Mouse (Mus musculus): ENCODE measurements at regions not wholly inside any gene's neighbourhood (a gene's known extent, or its start where the extent isn't known, plus 50 kb on each side); places are given as distances from the start of the nearest gene placed in this dataset.
"Not testable (repeated sequence)": the region's sequence is repeated elsewhere in the genome, so short reads cannot be mapped to it uniquely, and the experiment has no call there.

- no peaks in the 10 kb centered on the region; the same call in none of the 2 replicates for H3K4me1 ChIP-seq (ENCODE audit: control insufficient read depth, insufficient read depth, low read length)
- H3K4me3 ChIP-seq (ENCODE audit: insufficient read depth, low read length): no peak overlapping the region
- TF ChIP-seq CTCF (IDR thresholded peaks at IDR 0.05; ENCODE audit: borderline replicate concordance, insufficient read depth, low read length) (no peak), POLR2A (IDR thresholded peaks at IDR 0.05; ENCODE audit: low read depth, low read length) (no peak)
- no peak overlapping the region for H3K27ac ChIP-seq (ENCODE audit: insufficient read depth, low read length)
Measured at GRCm38 (mm10) chr8:8862767-8863166, 172.4 kb upstream of the Arglu1 start.

GRCm38 (mm10) chr8:8861331-8861940 lies 171.1 kb upstream of the Arglu1 start:
- Histone ChIP-seq H3K27ac (ENCODE audit: insufficient read depth, low read length) (no peak overlapping the region), H3K4me1 (ENCODE audit: control insufficient read depth, insufficient read depth, low read length) (no peaks in the 10 kb centered on the region; the same call in none of the 2 replicates), H3K4me3 (ENCODE audit: insufficient read depth, low read length) (no peak overlapping the region)
- TF ChIP-seq CTCF (IDR thresholded peaks at IDR 0.05; ENCODE audit: borderline replicate concordance, insufficient read depth, low read length): no peak
- TF ChIP-seq POLR2A (IDR thresholded peaks at IDR 0.05; ENCODE audit: low read depth, low read length): no peak

- Histone ChIP-seq H3K4me3 (ENCODE audit: insufficient read depth, low read length) (no peak overlapping the region), H3K27ac (ENCODE audit: insufficient read depth, low read length) (no peak overlapping the region), H3K4me1 (ENCODE audit: control insufficient read depth, insufficient read depth, low read length) (no peaks in the 10 kb centered on the region; the same call in 1 of the 2 replicates)
- TF ChIP-seq CTCF (IDR thresholded peaks at IDR 0.05; ENCODE audit: borderline replicate concordance, insufficient read depth, low read length) (no peak), POLR2A (IDR thresholded peaks at IDR 0.05; ENCODE audit: low read depth, low read length) (no peak)
Measured at GRCm38 (mm10) chr8:8858636-8859035, 168.3 kb upstream of the Arglu1 start.

GRCm38 (mm10) chr8:8852656-8853366 lies 162.5 kb upstream of the Arglu1 start:
- no peak overlapping the region for H3K27ac ChIP-seq (ENCODE audit: insufficient read depth, low read length)
- no peaks in the 10 kb centered on the region for H3K4me1 ChIP-seq (ENCODE audit: control insufficient read depth, insufficient read depth, low read length)
- H3K4me3 ChIP-seq (ENCODE audit: insufficient read depth, low read length): no peak overlapping the region
- no peak for TF ChIP-seq CTCF (IDR thresholded peaks at IDR 0.05; ENCODE audit: borderline replicate concordance, insufficient read depth, low read length)
- TF ChIP-seq POLR2A (IDR thresholded peaks at IDR 0.05; ENCODE audit: low read depth, low read length): no peak

GRCm38 (mm10) chr8:8851271-8851670 lies 160.9 kb upstream of the Arglu1 start:
- H3K27ac ChIP-seq (ENCODE audit: insufficient read depth, low read length): no peak overlapping the region
- no peak for TF ChIP-seq CTCF (IDR thresholded peaks at IDR 0.05; ENCODE audit: borderline replicate concordance, insufficient read depth, low read length)
- TF ChIP-seq POLR2A (IDR thresholded peaks at IDR 0.05; ENCODE audit: low read depth, low read length): no peak
- no peaks in the 10 kb centered on the region for H3K4me1 ChIP-seq (ENCODE audit: control insufficient read depth, insufficient read depth, low read length)

GRCm38 (mm10) chr8:8850766-8851165 lies 160.4 kb upstream of the Arglu1 start:
- no peak for TF ChIP-seq POLR2A (IDR thresholded peaks at IDR 0.05; ENCODE audit: low read depth, low read length)
- TF ChIP-seq CTCF (IDR thresholded peaks at IDR 0.05; ENCODE audit: borderline replicate concordance, insufficient read depth, low read length): no peak
- Histone ChIP-seq H3K4me3 (ENCODE audit: insufficient read depth, low read length) (no peak overlapping the region), H3K4me1 (ENCODE audit: control insufficient read depth, insufficient read depth, low read length) (no peaks in the 10 kb centered on the region), H3K27ac (ENCODE audit: insufficient read depth, low read length) (no peak overlapping the region)

More at GRCm38 (mm10) chr8:8851271-8851670, 160.9 kb upstream of the Arglu1 start:
- no peak overlapping the region for H3K4me3 ChIP-seq (ENCODE audit: insufficient read depth, low read length)

- no peaks in the 10 kb centered on the region for H3K4me1 ChIP-seq (ENCODE audit: control insufficient read depth, insufficient read depth, low read length)
- H3K27ac ChIP-seq (ENCODE audit: insufficient read depth, low read length): no peak overlapping the region
- H3K4me3 ChIP-seq (ENCODE audit: insufficient read depth, low read length): no peak overlapping the region
- TF ChIP-seq POLR2A (IDR thresholded peaks at IDR 0.05; ENCODE audit: low read depth, low read length) (no peak), CTCF (IDR thresholded peaks at IDR 0.05; ENCODE audit: borderline replicate concordance, insufficient read depth, low read length) (no peak)
Measured at GRCm38 (mm10) chr8:8847579-8847978, 157.3 kb upstream of the Arglu1 start.

- TF ChIP-seq CTCF (IDR thresholded peaks at IDR 0.05; ENCODE audit: borderline replicate concordance, insufficient read depth, low read length) (no peak), POLR2A (IDR thresholded peaks at IDR 0.05; ENCODE audit: low read depth, low read length) (no peak)
- H3K27ac ChIP-seq (ENCODE audit: insufficient read depth, low read length): no peak overlapping the region
Measured at GRCm38 (mm10) chr8:8842326-8842725, 152.0 kb upstream of the Arglu1 start.

GRCm38 (mm10) chr8:8836166-8836565 lies 145.8 kb upstream of the Arglu1 start:
- H3K4me3 ChIP-seq (ENCODE audit: insufficient read depth, low read length); H3K4me1 ChIP-seq (ENCODE audit: control insufficient read depth, insufficient read depth, low read length); H3K27ac ChIP-seq (ENCODE audit: insufficient read depth, low read length): not testable (repeated sequence)

More at GRCm38 (mm10) chr8:8842326-8842725, 152.0 kb upstream of the Arglu1 start:
- peaks cover 6% of the 10 kb centered on the region for H3K4me1 ChIP-seq (ENCODE audit: control insufficient read depth, insufficient read depth, low read length)
- H3K4me3 ChIP-seq (ENCODE audit: insufficient read depth, low read length): no peak overlapping the region

GRCm38 (mm10) chr8:8831306-8831705 lies 141.0 kb upstream of the Arglu1 start:
- no peaks in the 10 kb centered on the region for H3K4me1 ChIP-seq (ENCODE audit: control insufficient read depth, insufficient read depth, low read length)
- no peak overlapping the region for H3K4me3 ChIP-seq (ENCODE audit: insufficient read depth, low read length)
- no peak for TF ChIP-seq CTCF (IDR thresholded peaks at IDR 0.05; ENCODE audit: borderline replicate concordance, insufficient read depth, low read length)
- no peak for TF ChIP-seq POLR2A (IDR thresholded peaks at IDR 0.05; ENCODE audit: low read depth, low read length)
- H3K27ac ChIP-seq (ENCODE audit: insufficient read depth, low read length): no peak overlapping the region
